Mouse (Mus musculus) limb, embryonic 14.5 days (tissue): ENCODE data around the gene Dazap1. TPM values are rescaled to one million over a fixed set of nuclear protein-coding genes. Genes with fewer than 3 reads are reported as not detected.

Experiments used
- ATAC-seq: fragments of 200-750 bp; cut with Nextera tagmentation; 2 replicates; pipeline ENCODE4 v1.8.0; 2017; ENCODE audit warnings: low read depth, moderate number of reproducible peaks, moderate TSS enrichment; ENCODE audit not compliant: low FRiP score
- DNase-seq: peaks from one replicate; pipeline ENCODE4 v3.0.0-alpha.2; 2015; ENCODE audit warnings: low spot score
- H3K27ac ChIP-seq: fragments of 300-500 bp; sonication (generic); replicated peaks from 2 replicates; pipeline ENCODE4 v1.5.1; 2014; ENCODE audit warnings: low read depth, mild to moderate bottlenecking, low read length, moderate library complexity, mixed read lengths
- H3K27me3 ChIP-seq: fragments of 300-500 bp; sonication (generic); 2 replicates; pipeline ENCODE4 v1.6.1; 2014; ENCODE audit warnings: low read length, mixed read lengths; ENCODE audit not compliant: control insufficient read depth, insufficient read depth
- H3K36me3 ChIP-seq: fragments of 300-500 bp; sonication (generic); 2 replicates; pipeline ENCODE4 v1.6.1; 2014; ENCODE audit warnings: mild to moderate bottlenecking, low read length, moderate library complexity, mixed read lengths; ENCODE audit not compliant: control insufficient read depth, insufficient read depth
- H3K4me1 ChIP-seq: fragments of 300-500 bp; sonication (generic); 2 replicates; pipeline ENCODE4 v1.6.1; 2014; ENCODE audit warnings: antibody characterized with exemption, low read length, mixed read lengths; ENCODE audit not compliant: control insufficient read depth, insufficient read depth
- H3K4me2 ChIP-seq: fragments of 300-500 bp; sonication (generic); replicated peaks from 2 replicates; pipeline ENCODE4 v1.6.1; 2014; ENCODE audit warnings: low read depth, mild to moderate bottlenecking, low read length, moderate library complexity; ENCODE audit not compliant: severe bottlenecking
- H3K4me3 ChIP-seq: fragments of 300-500 bp; sonication (generic); replicated peaks from 2 replicates; pipeline ENCODE4 v1.5.1; 2014; ENCODE audit warnings: low read length
- H3K9ac ChIP-seq: fragments of 300-500 bp; sonication (generic); 2 replicates; pipeline ENCODE4 v1.6.1; 2014; ENCODE audit warnings: mild to moderate bottlenecking, low read depth, low read length, moderate library complexity; ENCODE audit not compliant: severe bottlenecking
- H3K9me3 ChIP-seq: fragments of 300-500 bp; sonication (generic); 2 replicates; pipeline ENCODE4 v1.6.1; 2016; ENCODE audit warnings: low read length; ENCODE audit not compliant: control insufficient read depth
- POLR2A ChIP-seq: fragments of 200-500 bp; IDR thresholded peaks from 2 replicates; pipeline ENCODE4 v1.8.0; 2012; ENCODE audit warnings: inconsistent platforms, mild to moderate bottlenecking, moderate library complexity, borderline replicate concordance; ENCODE audit not compliant: insufficient read depth, insufficient read length; ENCODE audit errors: extremely low read depth
- WGBS: fragments of 180-500 bp; shearing (Covaris S2); extraction: QIAGEN DNeasy Blood & Tissue Kit; methylation state at CpG from one replicate; pipeline ENCODE4 v1.1.7; 2014; 5-methylcytosine and 5-hydroxymethylcytosine counted together
- polyA plus RNA-seq, 2 experiments: library from polyadenylated mRNA; depleted of rRNA in 1 of 2; stranded (reverse) in 1 of 2; unstranded in 1 of 2; fragments of >200 nt; fragmentation: Nextera tagmentation in 1 of 2; extraction: Ambion mirVana in 1 of 2; gene quantifications; 2 replicates each; pipeline versions ENCODE4 v1.2.1 to v1.2.3; 2012 to 2014

The Dazap1 gene
- polyA plus RNA-seq, 2 experiments: 46.1 to 272 TPM

- DNase-seq (no peak), ATAC-seq (no peak)
- whole genome bisulfite sequencing: 45% methylated on average over 2 of the region's 2 CpGs
- Histone ChIP-seq H3K9me3 (no peaks in the 10 kb centered on the region), H3K4me3 (peak overlapping the region; percentile 74), H3K27ac (0 out of 2 replicates have a peak overlapping the region, but pooled peaks have one; percentile 82), H3K4me1 (peaks cover 11% of the 10 kb centered on the region; the same call in 1 of the 2 replicates), H3K36me3 (peaks cover 23% of the 10 kb centered on the region), H3K27me3 (no peaks in the 10 kb centered on the region), H3K9ac (peak overlapping the region; percentile 73), H3K4me2 (peak overlapping the region; percentile 89)
- no peak for TF ChIP-seq POLR2A
Observed at GRCm38 (mm10) chr10:80250059-80250458, 11.2 kb upstream of the Dazap1 start.

- WGBS: 81% methylated on average over 4 of the region's 4 CpGs
- no peak for TF ChIP-seq POLR2A
- Histone ChIP-seq H3K4me3 (peak overlapping the region; percentile 74; the same call in 1 of the 2 replicates), H3K9ac (no peak overlapping the region), H3K4me1 (0 out of 2 replicates have a peak, but pooled peaks cover 7% of the 10 kb centered on the region), H3K27ac (no peak overlapping the region), H3K9me3 (no peaks in the 10 kb centered on the region), H3K4me2 (0 out of 2 replicates have a peak overlapping the region, but pooled peaks have one; percentile 89), H3K27me3 (no peaks in the 10 kb centered on the region), H3K36me3 (peaks cover 28% of the 10 kb centered on the region)
- ATAC-seq: no peak
- DNase-seq: no peak
Observed at GRCm38 (mm10) chr10:80250573-80250972, 10.7 kb upstream of the Dazap1 start.

GRCm38 (mm10) chr10:80252011-80252410, 9.3 kb upstream of the Dazap1 start:
- Histone ChIP-seq H3K27ac (no peak overlapping the region), H3K36me3 (peaks cover 42% of the 10 kb centered on the region), H3K4me1 (0 out of 2 replicates have a peak, but pooled peaks cover 7% of the 10 kb centered on the region), H3K9ac (no peak overlapping the region), H3K27me3 (no peaks in the 10 kb centered on the region), H3K4me2 (no peak overlapping the region), H3K9me3 (no peaks in the 10 kb centered on the region), H3K4me3 (no peak overlapping the region)
- no peak for TF ChIP-seq POLR2A
- no peak for ATAC-seq
- no peak for DNase-seq

- Histone ChIP-seq H3K27ac (no peak overlapping the region), H3K36me3 (peaks cover 46% of the 10 kb centered on the region)
- no peak for ATAC-seq
Observed at GRCm38 (mm10) chr10:80252493-80253274, 8.6 kb upstream of the Dazap1 start.

GRCm38 (mm10) chr10:80253551-80253950, 7.7 kb upstream of the Dazap1 start:
- no peak for TF ChIP-seq POLR2A
- DNase-seq (no peak), ATAC-seq (no peak)
- 89% methylated on average over 6 of the region's 6 CpGs for WGBS
- Histone ChIP-seq H3K4me3 (no peak overlapping the region), H3K9ac (no peak overlapping the region), H3K27ac (no peak overlapping the region), H3K4me2 (no peak overlapping the region), H3K9me3 (no peaks in the 10 kb centered on the region), H3K4me1 (0 out of 2 replicates have a peak, but pooled peaks cover 4% of the 10 kb centered on the region), H3K27me3 (no peaks in the 10 kb centered on the region), H3K36me3 (peaks cover 54% of the 10 kb centered on the region)

More at GRCm38 (mm10) chr10:80252493-80253274, 8.6 kb upstream of the Dazap1 start:
- no peak for DNase-seq
- no peak overlapping the region for H3K9ac ChIP-seq
- TF ChIP-seq POLR2A: no peak
- H3K27me3 ChIP-seq: no peaks in the 10 kb centered on the region
- no peak overlapping the region for H3K4me3 ChIP-seq
- 93% methylated on average over 11 of the region's 11 CpGs for WGBS
- H3K4me2 ChIP-seq: no peak overlapping the region
- H3K4me1 ChIP-seq: 0 out of 2 replicates have a peak, but pooled peaks cover 7% of the 10 kb centered on the region
- H3K9me3 ChIP-seq: no peaks in the 10 kb centered on the region
